Mouse (Mus musculus): ENCODE results near the gene E2f8. TPM values are rescaled to one million over a fixed set of nuclear protein-coding genes. Genes with fewer than 3 reads are reported as not detected.

E2f8 gene
- polyA plus RNA-seq (2014; fragmentation: Nextera tagmentation; extraction: Ambion mirVana) = 20.7 and 22.7 TPM in 2 replicates

- Histone ChIP-seq H3K27ac (ENCODE audit: low read depth, low read length) (peak within 1 kb of the TSS; percentile 86), H3K4me2 (peak within 1 kb of the TSS; percentile 74), H3K9me3 (replicated peaks; ENCODE audit: control insufficient read depth, low read length) (no peaks in the 10 kb centered on the region), H3K4me3 (ENCODE audit: low read depth, low read length) (peak within 1 kb of the TSS; percentile 87), H3K27me3 (ENCODE audit: control insufficient read depth, insufficient read depth, low read length) (no peaks in the 10 kb centered on the region), H3K9ac (ENCODE audit: low read depth, low read length) (peak within 1 kb of the TSS; percentile 84), H3K4me1 (ENCODE audit: control insufficient read depth, insufficient read depth, low read length) (peaks cover 11% of the 10 kb centered on the region), H3K36me3 (ENCODE audit: control insufficient read depth, insufficient read depth, low read length) (peaks cover 4% of the 10 kb centered on the region)
- under 1% methylated on average over 26 of the region's 41 CpGs for WGBS (ENCODE audit: insufficient replicate concordance)
- peak; percentile 88 for ATAC-seq (replicated peaks; ENCODE audit: insufficient number of reproducible peaks, low FRiP score, low TSS enrichment)
Measured at GRCm38 (mm10) chr7:48881486-48881885, at the start of gene E2f8. Gene E2f8, minus strand, starts transcription at chr7:48881596.

GRCm38 (mm10) chr7:48930399-48930798 is 49.0 kb upstream of the E2f8 start:
- no peak for ATAC-seq (replicated peaks; ENCODE audit: insufficient number of reproducible peaks, low FRiP score, low TSS enrichment)
- Histone ChIP-seq H3K27me3 (ENCODE audit: control insufficient read depth, insufficient read depth, low read length) (no peaks in the 10 kb centered on the region), H3K4me2 (no peak overlapping the region), H3K36me3 (ENCODE audit: control insufficient read depth, insufficient read depth, low read length) (no peaks in the 10 kb centered on the region), H3K27ac (ENCODE audit: low read depth, low read length) (no peak overlapping the region), H3K4me3 (ENCODE audit: low read depth, low read length) (no peak overlapping the region), H3K9me3 (replicated peaks; ENCODE audit: control insufficient read depth, low read length) (no peaks in the 10 kb centered on the region), H3K4me1 (ENCODE audit: control insufficient read depth, insufficient read depth, low read length) (peaks cover 9% of the 10 kb centered on the region), H3K9ac (ENCODE audit: low read depth, low read length) (no peak overlapping the region)
- WGBS (ENCODE audit: insufficient replicate concordance) = 63% methylated on average over 5 of the region's 5 CpGs

- no peaks in the 10 kb centered on the region for H3K9me3 ChIP-seq (replicated peaks; ENCODE audit: control insufficient read depth, low read length)
- no peak overlapping the region for H3K27ac ChIP-seq (ENCODE audit: low read depth, low read length)
- peaks cover 17% of the 10 kb centered on the region for H3K4me1 ChIP-seq (ENCODE audit: control insufficient read depth, insufficient read depth, low read length)
- no peak for ATAC-seq (replicated peaks; ENCODE audit: insufficient number of reproducible peaks, low FRiP score, low TSS enrichment)
- H3K36me3 ChIP-seq (ENCODE audit: control insufficient read depth, insufficient read depth, low read length) = no peaks in the 10 kb centered on the region
- H3K27me3 ChIP-seq (ENCODE audit: control insufficient read depth, insufficient read depth, low read length) = no peaks in the 10 kb centered on the region
- no peak overlapping the region for H3K9ac ChIP-seq (ENCODE audit: low read depth, low read length)
- H3K4me2 ChIP-seq = no peak overlapping the region
- 10% methylated on average over 3 of the region's 3 CpGs for WGBS (ENCODE audit: insufficient replicate concordance)
- H3K4me3 ChIP-seq (ENCODE audit: low read depth, low read length) = no peak overlapping the region
Measured at GRCm38 (mm10) chr7:48928364-48928763, 47.0 kb upstream of the E2f8 start.

GRCm38 (mm10) chr7:48925214-48925613 is 43.8 kb upstream of the E2f8 start:
- Histone ChIP-seq H3K4me1 (ENCODE audit: control insufficient read depth, insufficient read depth, low read length) (peaks cover 17% of the 10 kb centered on the region), H3K27ac (ENCODE audit: low read depth, low read length) (0 out of 2 replicates have a peak overlapping the region, but pooled peaks have one; percentile 35), H3K4me3 (ENCODE audit: low read depth, low read length) (no peak overlapping the region), H3K27me3 (ENCODE audit: control insufficient read depth, insufficient read depth, low read length) (no peaks in the 10 kb centered on the region), H3K9ac (ENCODE audit: low read depth, low read length) (no peak overlapping the region), H3K9me3 (replicated peaks; ENCODE audit: control insufficient read depth, low read length) (no peaks in the 10 kb centered on the region), H3K4me2 (no peak overlapping the region), H3K36me3 (ENCODE audit: control insufficient read depth, insufficient read depth, low read length) (no peaks in the 10 kb centered on the region)
- WGBS (ENCODE audit: insufficient replicate concordance) = 37% methylated on average over 3 of the region's 3 CpGs
- 0 out of 2 replicates have a peak, but pooled peaks have one; percentile 47 for ATAC-seq (replicated peaks; ENCODE audit: insufficient number of reproducible peaks, low FRiP score, low TSS enrichment)

GRCm38 (mm10) chr7:48923620-48924019 is 42.2 kb upstream of the E2f8 start:
- no peak for ATAC-seq (replicated peaks; ENCODE audit: insufficient number of reproducible peaks, low FRiP score, low TSS enrichment)
- Histone ChIP-seq H3K4me3 (ENCODE audit: low read depth, low read length) (no peak overlapping the region), H3K36me3 (ENCODE audit: control insufficient read depth, insufficient read depth, low read length) (no peaks in the 10 kb centered on the region), H3K27me3 (ENCODE audit: control insufficient read depth, insufficient read depth, low read length) (no peaks in the 10 kb centered on the region), H3K9me3 (replicated peaks; ENCODE audit: control insufficient read depth, low read length) (no peaks in the 10 kb centered on the region), H3K27ac (ENCODE audit: low read depth, low read length) (no peak overlapping the region), H3K9ac (ENCODE audit: low read depth, low read length) (no peak overlapping the region), H3K4me2 (no peak overlapping the region), H3K4me1 (ENCODE audit: control insufficient read depth, insufficient read depth, low read length) (peaks cover 17% of the 10 kb centered on the region)
- WGBS (ENCODE audit: insufficient replicate concordance) = 70% methylated on average over 10 of the region's 10 CpGs

- 34% methylated on average over 11 of the region's 11 CpGs for WGBS (ENCODE audit: insufficient replicate concordance)
- no peak overlapping the region for H3K27ac ChIP-seq (ENCODE audit: low read depth, low read length)
- H3K27me3 ChIP-seq (ENCODE audit: control insufficient read depth, insufficient read depth, low read length) = no peaks in the 10 kb centered on the region
- H3K4me2 ChIP-seq = no peak overlapping the region
- H3K36me3 ChIP-seq (ENCODE audit: control insufficient read depth, insufficient read depth, low read length) = no peaks in the 10 kb centered on the region
- H3K4me1 ChIP-seq (ENCODE audit: control insufficient read depth, insufficient read depth, low read length) = peaks cover 5% of the 10 kb centered on the region; the same call in 1 of the 2 replicates
- ATAC-seq (replicated peaks; ENCODE audit: insufficient number of reproducible peaks, low FRiP score, low TSS enrichment) = no peak
- H3K4me3 ChIP-seq (ENCODE audit: low read depth, low read length) = no peak overlapping the region
- H3K9me3 ChIP-seq (replicated peaks; ENCODE audit: control insufficient read depth, low read length) = no peaks in the 10 kb centered on the region
- no peak overlapping the region for H3K9ac ChIP-seq (ENCODE audit: low read depth, low read length)
Measured at GRCm38 (mm10) chr7:48918389-48918788, 37.0 kb upstream of the E2f8 start.

- H3K36me3 ChIP-seq (ENCODE audit: control insufficient read depth, insufficient read depth, low read length) = no peaks in the 10 kb centered on the region
- peaks cover 5% of the 10 kb centered on the region; the same call in 1 of the 2 replicates for H3K4me1 ChIP-seq (ENCODE audit: control insufficient read depth, insufficient read depth, low read length)
- ATAC-seq (replicated peaks; ENCODE audit: insufficient number of reproducible peaks, low FRiP score, low TSS enrichment) = no peak
- H3K4me2 ChIP-seq = no peak overlapping the region; the same call in 1 of the 2 replicates
- no peaks in the 10 kb centered on the region for H3K9me3 ChIP-seq (replicated peaks; ENCODE audit: control insufficient read depth, low read length)
- no peak overlapping the region for H3K4me3 ChIP-seq (ENCODE audit: low read depth, low read length)
- no peak overlapping the region for H3K9ac ChIP-seq (ENCODE audit: low read depth, low read length)
- no peaks in the 10 kb centered on the region for H3K27me3 ChIP-seq (ENCODE audit: control insufficient read depth, insufficient read depth, low read length)
- H3K27ac ChIP-seq (ENCODE audit: low read depth, low read length) = peak overlapping the region; percentile 50; the same call in 1 of the 2 replicates
- 35% methylated on average over 5 of the region's 5 CpGs for WGBS (ENCODE audit: insufficient replicate concordance)
Measured at GRCm38 (mm10) chr7:48917988-48918387, 36.6 kb upstream of the E2f8 start.

- ATAC-seq (replicated peaks; ENCODE audit: insufficient number of reproducible peaks, low FRiP score, low TSS enrichment) = no peak; the same call in 1 of the 2 replicates
- Histone ChIP-seq H3K36me3 (ENCODE audit: control insufficient read depth, insufficient read depth, low read length) (no peaks in the 10 kb centered on the region), H3K4me2 (no peak overlapping the region; the same call in 1 of the 2 replicates), H3K9ac (ENCODE audit: low read depth, low read length) (no peak overlapping the region), H3K9me3 (replicated peaks; ENCODE audit: control insufficient read depth, low read length) (no peaks in the 10 kb centered on the region), H3K4me3 (ENCODE audit: low read depth, low read length) (no peak overlapping the region), H3K27me3 (ENCODE audit: control insufficient read depth, insufficient read depth, low read length) (no peaks in the 10 kb centered on the region), H3K4me1 (ENCODE audit: control insufficient read depth, insufficient read depth, low read length) (peaks cover 5% of the 10 kb centered on the region; the same call in 1 of the 2 replicates), H3K27ac (ENCODE audit: low read depth, low read length) (peak overlapping the region; percentile 50; the same call in 1 of the 2 replicates)
- 17% methylated on average over 5 of the region's 5 CpGs for WGBS (ENCODE audit: insufficient replicate concordance)
Measured at GRCm38 (mm10) chr7:48917463-48917862, 36.1 kb upstream of the E2f8 start.
